Mouse (Mus musculus) liver, embryonic 14.5 days (tissue): ENCODE data around the gene Trim41.

Source experiments
- CTCF ChIP-seq: IDR thresholded peaks from 2 replicates; pipeline ENCODE4 v1.5.1; 2016; ENCODE audit warnings: antibody characterized with exemption, low read depth, control low read depth
- EP300 ChIP-seq: IDR thresholded peaks from 2 replicates; pipeline ENCODE4 v1.6.1; 2016; ENCODE audit warnings: antibody characterized with exemption, low read depth

GRCm38 (mm10) chr11:48777303-48777702 lies 39.9 kb downstream of the Trim41 start:
- no peak for TF ChIP-seq CTCF
- no peak for TF ChIP-seq EP300
